Mouse (Mus musculus): Measurements from ENCODE around the gene Actr8.
A peak's percentile ranks its signal among the peaks of the same experiment; 100 is the strongest.

Actr8 gene

GRCm38 (mm10) chr14:29978254-29979204 lies at the start of gene Actr8:
Actr8 (plus strand) TSS chr14:29978337.
- ATAC-seq (ENCODE audit: low TSS enrichment): peak; percentile 87

- ATAC-seq (ENCODE audit: low TSS enrichment): no peak
Measured at GRCm38 (mm10) chr14:29928966-29929365, 49.2 kb upstream of the Actr8 start.

GRCm38 (mm10) chr14:29935516-29935915 lies 42.6 kb upstream of the Actr8 start:
- no peak for ATAC-seq (ENCODE audit: low TSS enrichment)

GRCm38 (mm10) chr14:29937466-29937865 lies 40.7 kb upstream of the Actr8 start:
- ATAC-seq (ENCODE audit: low TSS enrichment): peak; percentile 79

- no peak for ATAC-seq (ENCODE audit: low TSS enrichment)
Measured at GRCm38 (mm10) chr14:29939600-29940312, 38.4 kb upstream of the Actr8 start.

GRCm38 (mm10) chr14:29940313-29940812 lies 37.8 kb upstream of the Actr8 start:
- no peak for ATAC-seq (ENCODE audit: low TSS enrichment)

- ATAC-seq (ENCODE audit: low TSS enrichment): peak; percentile 48
Measured at GRCm38 (mm10) chr14:29940877-29941276, 37.3 kb upstream of the Actr8 start.

- ATAC-seq (ENCODE audit: low TSS enrichment): peak; percentile 76
Measured at GRCm38 (mm10) chr14:29946761-29947309, 31.3 kb upstream of the Actr8 start.

- no peak for ATAC-seq (ENCODE audit: low TSS enrichment)
Measured at GRCm38 (mm10) chr14:29950805-29951204, 27.3 kb upstream of the Actr8 start.

- ATAC-seq (ENCODE audit: low TSS enrichment): peak; percentile 70
Measured at GRCm38 (mm10) chr14:29957393-29957792, 20.7 kb upstream of the Actr8 start.

- ATAC-seq (ENCODE audit: low TSS enrichment): no peak
Measured at GRCm38 (mm10) chr14:29967611-29968010, 10.5 kb upstream of the Actr8 start.

GRCm38 (mm10) chr14:29968075-29968821 lies 9.9 kb upstream of the Actr8 start, which contains the start of gene Selenok:
Selenok (plus strand) TSS chr14:29968308.
- peak; percentile 98 for ATAC-seq (ENCODE audit: low TSS enrichment)

GRCm38 (mm10) chr14:29971446-29971845 lies 6.7 kb upstream of the Actr8 start:
- ATAC-seq (ENCODE audit: low TSS enrichment): no peak

- ATAC-seq (ENCODE audit: low TSS enrichment): no peak
Measured at GRCm38 (mm10) chr14:29971993-29972392, 6.1 kb upstream of the Actr8 start.

- no peak for ATAC-seq (ENCODE audit: low TSS enrichment)
Measured at GRCm38 (mm10) chr14:29976927-29977326, 1.2 kb upstream of the Actr8 start.

- no peak for ATAC-seq (ENCODE audit: low TSS enrichment)
Measured at GRCm38 (mm10) chr14:29980447-29981205, 2.5 kb downstream of the Actr8 start.

GRCm38 (mm10) chr14:29986096-29986495 lies 8.0 kb downstream of the Actr8 start:
- no peak for ATAC-seq (ENCODE audit: low TSS enrichment)

- no peak for ATAC-seq (ENCODE audit: low TSS enrichment)
Measured at GRCm38 (mm10) chr14:29987276-29987675, 9.1 kb downstream of the Actr8 start.

- no peak for ATAC-seq (ENCODE audit: low TSS enrichment)
Measured at GRCm38 (mm10) chr14:29987739-29988138, 9.6 kb downstream of the Actr8 start.

GRCm38 (mm10) chr14:29988337-29988736 lies 10.2 kb downstream of the Actr8 start:
- ATAC-seq (ENCODE audit: low TSS enrichment): no peak

- ATAC-seq (ENCODE audit: low TSS enrichment): no peak
Measured at GRCm38 (mm10) chr14:29994976-29995375, 16.8 kb downstream of the Actr8 start.

All from frontal cortex, adult (tissue).